Mouse (Mus musculus): ENCODE measurements at regions not wholly inside any gene's neighbourhood (a gene's known extent, or its start where the extent isn't known, plus 50 kb on each side); places are given as distances from the start of the nearest gene placed in this dataset.

DNA sequence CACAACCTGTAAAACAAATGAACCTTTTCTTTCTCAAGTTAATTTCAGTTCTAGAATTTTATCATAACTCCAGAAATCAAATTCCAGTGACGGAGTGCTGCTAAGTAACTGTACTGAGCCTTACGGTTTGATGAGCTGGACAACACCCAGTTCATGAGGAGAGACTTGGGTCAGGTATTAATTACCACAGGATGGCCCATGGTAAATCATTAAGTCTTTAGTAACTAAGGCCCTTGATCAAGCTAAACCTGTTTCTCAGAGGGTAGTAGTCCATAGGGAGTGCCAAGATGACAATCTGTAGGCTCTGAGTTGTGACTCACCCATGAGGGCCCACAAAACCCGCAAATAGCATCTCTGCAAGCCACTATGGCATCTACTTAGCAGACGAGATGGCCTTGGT, 101.1 kb upstream of the Arhgap5 start:
- DNase-seq (ENCODE audit: low read depth): no peak

DNA sequence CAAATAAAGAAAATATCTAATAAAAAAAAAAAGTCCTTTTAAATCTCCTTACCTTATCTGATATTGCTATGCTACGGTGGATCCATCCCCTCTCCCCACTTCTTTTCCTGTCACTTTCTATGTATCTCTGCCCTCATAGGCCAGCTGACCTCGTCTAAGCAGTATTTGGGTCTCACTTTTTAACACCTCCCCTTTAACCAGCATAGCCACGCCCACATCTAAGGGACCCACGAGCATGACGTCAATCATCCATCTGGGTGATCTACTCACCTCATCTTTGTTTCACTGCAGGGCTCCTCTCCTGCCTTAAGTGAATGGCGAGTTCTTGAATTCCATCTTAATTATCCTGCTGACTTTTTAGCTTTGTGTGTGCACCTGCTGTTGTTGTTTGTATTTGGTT, 97.4 kb upstream of the Arhgap5 start:
- no peak for DNase-seq (ENCODE audit: low read depth)

DNA sequence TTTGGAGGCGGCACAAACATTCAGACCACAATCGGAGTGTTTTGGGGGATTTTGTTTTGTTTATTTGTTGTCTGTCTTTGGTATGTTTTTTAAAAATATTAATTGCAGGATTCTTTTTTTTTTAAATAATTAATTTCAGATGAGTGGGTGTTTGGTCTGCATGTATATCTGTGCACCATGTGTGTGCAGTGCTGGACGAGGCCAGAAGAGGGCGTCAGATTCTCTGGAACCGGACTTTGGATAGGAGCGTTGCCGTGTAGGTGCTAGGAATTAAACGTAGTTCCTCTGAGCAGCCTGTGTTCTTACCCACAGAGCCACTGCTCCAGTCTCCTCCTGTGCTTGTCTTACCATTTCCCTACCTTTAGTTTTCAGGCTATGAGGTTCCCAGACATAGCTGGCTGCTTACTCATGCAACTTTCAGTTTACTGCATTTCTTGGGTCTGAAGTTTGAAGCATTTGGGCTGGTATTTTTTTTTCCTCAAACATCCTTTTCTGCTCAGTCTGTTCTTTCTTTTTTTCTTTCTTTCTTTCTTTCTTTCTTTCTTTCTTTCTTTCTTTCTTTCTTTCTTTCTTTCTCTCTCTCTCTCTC, 95.4 kb upstream of the Arhgap5 start:
- DNase-seq (ENCODE audit: low read depth): peak; percentile 32

DNA sequence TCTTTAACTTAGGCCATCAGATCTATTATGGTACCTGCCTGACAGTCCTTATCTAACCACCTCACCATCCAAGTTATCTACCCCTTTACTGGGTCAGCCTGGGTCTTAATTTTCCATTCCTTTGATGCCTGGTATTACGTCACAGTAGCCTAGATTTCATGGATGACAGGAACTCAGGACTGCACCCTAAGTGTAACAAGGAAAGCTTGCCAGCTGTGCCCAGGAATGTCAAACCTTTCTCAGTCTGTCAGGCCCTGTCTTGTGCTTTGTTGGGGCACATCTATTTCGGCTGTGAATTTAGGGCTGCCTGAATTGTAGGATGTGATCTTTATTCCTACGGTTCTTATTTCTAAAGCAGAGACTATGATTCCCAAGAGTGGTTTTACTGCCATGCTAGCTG, 94.6 kb upstream of the Arhgap5 start:
- DNase-seq (ENCODE audit: low read depth): no peak

DNA sequence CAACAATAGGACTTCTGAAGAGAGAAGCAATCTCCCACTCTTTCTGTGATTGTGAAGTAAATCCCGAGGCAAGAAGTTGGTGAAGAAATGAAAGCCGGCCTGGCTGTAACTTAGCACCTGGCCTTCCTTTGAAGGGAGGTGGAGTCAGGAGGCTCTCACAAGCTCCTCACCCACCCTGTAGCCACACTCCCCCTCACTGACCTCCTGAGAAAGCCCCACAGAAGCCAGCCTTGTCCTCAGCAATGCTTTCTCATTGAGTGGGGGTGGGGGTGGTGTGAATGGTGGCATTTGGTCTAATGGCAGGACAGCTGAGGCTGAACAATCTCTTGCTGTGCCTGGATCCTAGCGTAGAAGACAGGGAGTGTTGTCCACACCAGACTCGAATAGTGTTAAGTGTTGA, 91.6 kb upstream of the Arhgap5 start:
- no peak for DNase-seq (ENCODE audit: low read depth)

DNA sequence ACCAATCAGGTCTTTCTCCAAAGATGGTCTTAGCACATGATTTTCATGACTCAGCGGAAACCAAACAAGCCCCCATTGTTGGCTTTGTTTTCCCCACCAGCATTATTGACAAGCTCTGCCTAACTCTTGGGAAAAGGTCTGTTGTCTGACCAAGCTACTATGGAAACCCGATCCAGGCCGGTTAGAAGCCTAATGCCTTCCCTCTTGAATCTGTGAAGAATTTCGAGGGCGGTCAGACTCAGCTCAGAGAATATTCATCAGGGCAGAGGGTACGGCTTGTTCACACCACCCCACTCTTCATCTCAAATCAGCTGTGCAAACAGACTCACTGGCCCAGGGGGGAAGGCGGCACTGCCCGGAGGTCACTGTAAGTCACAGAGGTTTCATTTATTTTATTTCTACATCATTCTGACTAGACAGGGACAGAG, 90.7 kb upstream of the Arhgap5 start:
- no peak for DNase-seq (ENCODE audit: low read depth)

DNA sequence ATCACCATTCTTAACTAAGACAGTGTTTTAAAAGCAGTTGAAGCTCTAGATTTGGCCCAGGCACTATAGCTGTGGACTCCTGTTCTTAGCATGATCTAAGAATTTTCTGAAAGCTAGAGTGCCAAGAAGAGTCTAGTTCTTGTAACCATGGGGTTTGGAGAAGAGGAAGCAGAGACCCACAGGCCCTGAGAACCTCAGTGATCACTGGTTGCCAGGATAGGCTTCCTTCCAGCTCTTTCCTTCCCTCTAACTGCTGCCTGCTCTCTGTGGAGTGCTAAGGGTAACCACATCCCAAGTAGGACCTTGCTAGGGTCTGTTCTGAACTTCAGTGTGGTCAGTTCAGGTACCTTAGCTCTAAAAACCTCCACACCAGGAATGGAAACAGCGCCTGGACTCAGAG, 81.0 kb upstream of the Arhgap5 start:
- no peak for DNase-seq (ENCODE audit: low read depth)

DNA sequence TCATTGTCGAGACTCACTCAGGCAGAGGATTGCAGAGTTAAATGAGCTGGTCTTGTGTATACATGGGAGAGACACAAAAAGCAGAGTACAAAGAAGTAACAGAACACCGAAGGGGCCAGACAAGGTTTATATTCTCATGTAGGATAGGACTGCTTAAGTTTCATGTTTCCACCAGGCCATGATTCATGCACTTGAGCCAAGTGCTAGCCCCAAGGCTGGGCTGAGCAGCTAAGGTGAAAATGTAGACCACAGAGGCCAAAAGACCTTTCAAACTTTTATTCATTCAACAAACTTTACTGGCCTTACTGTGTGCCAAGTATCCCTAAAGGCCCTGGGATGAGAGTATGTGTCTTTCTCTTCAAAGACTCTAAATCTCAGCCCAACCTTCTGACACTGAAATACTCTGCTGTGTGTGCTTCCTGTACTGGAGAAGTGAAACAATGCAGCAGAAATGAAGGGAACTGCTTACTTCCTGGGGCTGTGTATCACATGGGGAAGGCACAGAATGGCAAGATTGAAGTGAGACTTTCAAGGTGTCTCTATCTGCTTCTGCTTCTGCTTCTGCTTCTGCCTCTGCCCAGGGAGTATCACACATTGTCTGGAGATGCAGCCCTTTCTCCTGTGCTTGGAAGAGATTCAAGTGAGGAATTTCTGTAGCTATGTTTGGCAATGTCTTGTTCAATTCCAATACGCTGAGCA, 79.3 kb upstream of the Arhgap5 start:
- DNase-seq (ENCODE audit: low read depth): peak; percentile 31

DNA sequence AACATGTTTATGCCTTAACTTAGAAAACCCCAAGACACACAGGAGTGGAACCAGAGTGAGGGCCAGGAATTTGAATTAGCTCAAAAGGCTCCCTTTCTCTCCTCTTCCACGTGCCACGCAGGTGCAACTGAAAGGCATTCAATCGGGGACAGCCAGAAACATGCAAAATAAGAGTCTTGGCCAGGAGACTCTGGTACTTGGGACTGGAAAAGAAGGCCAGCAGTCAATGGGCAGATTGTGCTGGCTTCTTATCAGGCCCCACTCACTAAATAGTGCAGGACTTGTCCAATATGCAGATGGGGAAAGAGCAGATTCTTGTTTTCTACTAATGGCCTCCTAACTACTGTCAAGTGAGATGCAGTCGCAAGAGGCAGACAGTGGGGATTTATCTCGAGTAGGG, 73.8 kb upstream of the Arhgap5 start:
- no peak for DNase-seq (ENCODE audit: low read depth)

DNA sequence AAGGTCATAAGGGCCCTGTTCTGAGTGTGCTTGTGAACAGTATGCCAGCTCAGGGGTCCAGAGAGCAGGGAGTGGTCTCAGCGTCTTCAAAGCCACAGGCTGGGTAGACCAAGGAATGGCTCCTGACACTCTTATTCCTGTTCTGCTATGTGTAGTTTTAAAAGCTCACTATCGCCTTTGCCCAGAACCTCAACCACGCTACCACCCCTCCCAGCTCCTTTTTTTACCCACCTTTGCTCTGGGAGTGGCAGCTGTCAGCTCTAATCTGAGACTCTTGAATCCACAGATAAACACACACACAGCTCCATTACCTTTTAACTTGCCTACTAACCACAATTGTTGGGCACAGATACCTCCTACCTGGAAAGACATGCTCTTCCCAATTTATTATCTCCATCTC, 71.8 kb upstream of the Arhgap5 start:
- DNase-seq (ENCODE audit: low read depth): no peak

DNA sequence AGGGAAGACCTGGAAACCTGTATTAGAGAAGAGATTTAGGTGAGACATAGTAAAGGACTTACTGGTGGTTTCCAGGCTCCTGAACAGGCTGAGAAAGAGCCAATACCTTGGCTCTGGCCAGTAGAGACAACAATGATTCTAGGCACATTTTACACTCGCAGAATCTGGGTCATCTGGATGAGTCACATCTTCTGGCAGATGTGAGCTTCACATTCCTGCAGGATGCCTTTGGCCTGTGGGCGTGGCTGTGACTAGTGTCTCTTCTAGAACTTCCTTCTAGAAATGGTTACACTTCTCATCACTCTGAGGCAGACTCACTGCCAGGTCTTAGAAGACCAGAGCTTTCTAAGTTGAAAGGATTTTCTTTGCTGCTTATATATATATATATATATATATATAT, 69.8 kb upstream of the Arhgap5 start:
- DNase-seq (ENCODE audit: low read depth): peak; percentile 85

DNA sequence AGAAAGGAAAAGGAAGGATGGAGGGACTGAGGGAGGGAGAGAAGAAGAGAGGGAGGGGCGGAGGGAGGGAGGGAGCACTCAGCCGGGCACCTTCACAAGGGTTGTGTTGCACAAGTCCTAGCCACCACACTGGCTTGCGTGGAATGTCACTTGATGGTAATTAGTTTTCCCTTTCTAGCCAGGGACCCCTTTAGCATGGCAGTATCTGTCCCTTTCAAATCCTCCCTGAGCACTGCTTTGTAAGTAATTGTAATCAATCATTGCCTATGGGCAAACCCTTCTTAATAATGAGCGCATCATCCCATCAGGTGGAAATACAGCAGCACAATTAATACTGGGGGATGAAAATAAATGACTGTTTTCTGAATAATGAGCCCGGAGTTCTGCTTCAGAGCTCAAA, 68.5 kb upstream of the Arhgap5 start:
- DNase-seq (ENCODE audit: low read depth): no peak

DNA sequence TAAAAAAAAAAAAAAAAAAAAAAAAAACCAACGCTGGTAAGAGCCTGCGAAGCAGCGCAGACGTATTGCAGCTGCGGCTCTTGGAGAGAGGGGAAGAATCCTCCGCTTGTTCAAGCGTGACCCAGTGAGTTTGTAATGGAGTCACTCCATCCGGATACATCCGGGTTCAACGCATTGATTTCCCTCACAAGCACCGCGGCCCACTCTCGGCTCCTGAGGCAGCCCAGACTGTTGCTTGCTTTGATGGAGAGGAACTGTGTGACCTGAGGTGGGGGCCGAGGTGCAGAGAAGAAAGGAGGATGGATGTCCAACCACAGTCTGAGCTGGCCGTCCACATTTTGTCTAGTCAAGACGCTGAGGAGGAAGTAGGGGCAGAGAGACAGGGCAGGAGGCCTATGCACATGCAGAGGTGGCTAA, 68.0 kb upstream of the Arhgap5 start:
- DNase-seq (ENCODE audit: low read depth): no peak

DNA sequence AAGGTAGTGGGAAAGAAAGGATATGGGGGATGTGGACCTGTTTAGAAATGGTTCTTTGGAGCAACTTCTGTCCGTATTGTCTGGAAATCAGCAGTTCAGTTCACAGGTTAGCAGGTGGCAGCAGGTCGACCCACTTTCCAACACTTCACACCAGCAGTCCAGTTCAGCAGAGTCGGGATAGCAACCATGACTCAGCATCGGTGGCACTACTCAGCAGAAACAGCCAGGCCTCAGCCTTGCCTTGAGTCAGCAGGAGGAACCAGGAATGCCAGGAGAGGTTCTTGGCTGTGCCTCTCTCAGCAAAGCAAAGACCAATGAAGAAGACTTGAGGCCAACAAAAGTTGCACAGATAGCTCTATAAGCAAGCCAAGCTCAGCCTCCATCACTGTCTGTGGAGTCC, 66.8 kb upstream of the Arhgap5 start:
- no peak for DNase-seq (ENCODE audit: low read depth)

DNA sequence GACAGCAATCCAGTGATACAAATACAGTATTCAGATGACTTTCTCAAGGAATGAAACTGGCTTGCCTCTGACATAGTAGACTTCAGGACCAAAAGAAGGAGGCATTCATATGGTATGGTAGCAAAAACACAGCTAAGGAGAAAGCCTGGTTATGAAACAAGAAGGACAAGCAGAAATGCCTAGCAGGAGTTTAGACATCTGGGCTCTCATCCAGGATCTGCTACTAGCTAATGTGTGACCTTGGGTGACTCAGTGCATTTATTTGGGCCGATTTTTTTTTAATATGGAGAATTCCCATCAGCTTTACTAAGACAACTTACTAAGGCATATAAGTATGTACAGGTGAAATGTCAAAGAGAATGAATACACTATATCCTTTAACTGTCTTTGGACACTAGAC, 64.5 kb upstream of the Arhgap5 start:
- DNase-seq (ENCODE audit: low read depth): peak; percentile 89

DNA sequence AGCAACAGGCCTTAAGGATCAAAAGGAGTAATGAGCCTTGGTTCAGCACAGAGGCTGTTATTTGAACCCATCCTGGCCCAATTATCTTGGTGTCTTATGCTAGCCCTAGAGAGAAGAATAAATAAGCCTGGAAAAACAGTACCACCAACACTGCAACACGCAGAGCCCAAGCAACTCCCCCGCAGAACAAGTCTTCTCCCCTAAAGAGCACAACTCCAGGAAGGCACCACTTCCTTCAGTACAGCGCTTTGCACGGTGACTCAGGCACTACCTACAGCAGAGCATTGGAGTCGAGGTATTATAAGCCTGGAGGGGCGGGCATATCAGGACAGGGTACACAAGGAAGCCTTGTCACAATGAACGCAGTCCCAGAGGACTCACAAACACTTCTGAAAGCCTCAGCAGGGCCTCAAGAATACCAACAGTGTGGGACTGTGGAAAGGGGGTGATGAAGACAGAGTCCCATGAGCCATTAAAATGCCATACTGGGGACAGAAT, 62.9 kb upstream of the Arhgap5 start:
- no peak for DNase-seq (ENCODE audit: low read depth)

DNA sequence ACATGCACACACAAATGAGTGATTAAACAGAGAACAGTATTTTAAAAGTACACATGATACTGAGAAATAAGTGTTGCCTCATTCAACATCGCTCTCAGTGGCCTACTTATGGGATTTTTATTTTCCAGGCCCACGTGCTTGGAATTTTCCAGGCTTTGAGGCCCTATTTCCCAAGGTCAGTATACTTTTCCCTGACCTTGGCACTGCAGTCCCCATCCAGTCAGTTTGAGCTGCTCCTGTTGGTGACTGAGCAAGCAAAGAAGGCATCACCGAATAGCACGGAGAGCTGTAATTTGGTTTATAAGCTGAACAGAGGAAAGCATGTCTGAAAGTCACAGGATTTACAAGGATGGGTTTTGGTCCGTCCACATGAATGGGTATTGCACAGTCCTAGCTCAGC, 61.4 kb upstream of the Arhgap5 start:
- DNase-seq (ENCODE audit: low read depth): no peak

DNA sequence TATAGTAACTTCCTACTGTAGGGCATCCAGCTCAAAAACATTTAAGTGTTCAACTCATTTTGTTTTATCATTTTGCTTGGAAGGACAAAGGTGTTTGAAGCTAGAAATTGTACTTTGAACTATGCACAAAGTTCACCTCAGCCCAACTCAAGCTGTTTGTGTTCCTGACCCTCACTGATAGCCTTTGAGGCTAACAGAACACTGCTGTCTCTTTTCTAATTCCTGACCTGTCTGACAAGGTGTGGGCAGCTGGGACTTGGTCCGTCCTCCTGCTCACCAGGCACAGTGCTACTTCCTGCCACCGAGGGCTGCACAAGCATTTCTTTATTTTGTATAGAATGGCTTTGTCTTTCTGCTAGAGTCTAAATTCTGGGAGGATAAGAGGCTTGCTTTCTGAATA, 58.0 kb upstream of the Arhgap5 start:
- DNase-seq (ENCODE audit: low read depth): no peak

DNA sequence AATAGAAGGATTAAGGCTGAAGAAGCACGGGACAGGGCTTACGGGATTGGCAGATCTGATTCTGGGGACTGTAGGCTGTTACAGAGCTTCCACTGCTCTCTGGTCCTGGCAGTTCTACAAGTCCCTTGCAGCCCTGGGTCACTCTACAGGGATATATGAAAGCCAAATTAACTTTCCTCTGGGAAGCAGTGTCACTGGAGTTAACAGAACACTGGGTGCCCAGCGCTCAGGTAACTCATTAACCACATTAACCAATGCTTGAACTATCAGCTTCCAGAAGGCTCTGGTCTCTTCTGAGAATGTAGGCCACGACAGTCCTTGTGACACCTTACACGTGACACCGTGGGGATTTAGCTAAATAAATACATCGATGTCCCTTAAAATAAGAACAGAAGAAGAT, 57.3 kb upstream of the Arhgap5 start:
- no peak for DNase-seq (ENCODE audit: low read depth)

DNA sequence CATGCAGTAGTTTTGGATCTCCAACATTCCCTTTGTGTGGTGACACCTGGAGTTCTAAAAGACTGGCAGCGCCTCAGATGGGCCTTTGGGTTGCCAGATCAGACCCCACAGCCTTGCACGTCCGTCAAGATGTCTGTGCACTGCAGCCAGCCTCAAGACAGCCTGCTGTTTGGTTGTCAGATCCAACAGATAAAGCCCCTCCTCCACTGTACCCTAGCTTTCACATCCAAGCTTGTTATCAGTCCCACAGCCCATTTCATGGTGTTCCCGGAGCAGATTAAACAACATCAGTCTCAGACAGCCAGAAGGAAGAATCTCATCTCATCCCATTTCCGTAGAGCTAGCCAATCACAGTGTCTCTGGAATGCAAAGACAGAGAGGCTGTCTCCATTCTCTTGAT, 56.3 kb upstream of the Arhgap5 start:
- no peak for DNase-seq (ENCODE audit: low read depth)

DNA sequence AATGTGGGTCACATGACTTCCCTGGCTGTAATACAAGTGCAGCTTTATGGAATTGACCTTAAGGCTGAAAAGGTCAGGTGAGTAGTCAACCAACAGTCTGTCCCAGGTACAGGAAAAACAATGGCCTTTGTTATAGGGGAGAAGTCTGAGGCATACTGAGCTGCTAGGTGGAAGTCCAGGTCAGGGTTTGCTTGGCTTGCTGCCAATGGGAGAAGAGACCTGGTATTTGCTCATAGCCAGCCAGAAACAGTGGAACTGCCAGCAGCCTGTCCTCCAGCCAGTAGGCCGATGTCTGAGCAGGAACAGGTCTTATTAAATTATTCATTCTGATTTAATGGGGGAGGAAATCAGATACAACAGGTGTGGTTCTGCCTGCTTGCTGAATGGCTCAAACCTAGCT, 55.6 kb upstream of the Arhgap5 start:
- peak; percentile 30 for DNase-seq (ENCODE audit: low read depth)

DNA sequence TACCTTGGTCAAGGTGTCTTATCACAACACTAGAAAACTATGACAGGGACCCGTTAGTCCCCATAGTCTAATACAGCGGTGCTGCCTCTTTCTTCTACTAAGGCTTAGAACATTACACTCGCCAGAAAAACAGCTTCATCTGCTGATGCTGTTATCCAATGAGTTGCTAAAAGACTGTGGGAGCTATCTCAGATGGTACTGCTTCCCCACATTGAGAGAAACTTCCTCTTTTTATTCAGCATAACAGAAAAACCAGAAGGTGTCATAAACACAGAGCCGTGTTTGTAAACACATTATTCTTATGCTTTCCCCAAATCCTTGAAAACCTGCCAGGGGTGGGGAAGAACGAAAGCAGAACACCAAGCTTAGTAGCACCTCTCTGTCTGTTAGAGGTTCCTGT, 49.9 kb upstream of the Arhgap5 start:
- no peak for DNase-seq (ENCODE audit: low read depth)
